Mouse (Mus musculus) spleen, postnatal 36 days (tissue): ENCODE measurements at regions not wholly inside any gene's neighbourhood (a gene's known extent, or its start where the extent isn't known, plus 50 kb on each side); places are given as distances from the start of the nearest gene placed in this dataset.
A peak's percentile ranks its signal among the peaks of the same experiment; 100 is the strongest.

ENCODE experiments used
- DNase-seq, 2 experiments: peaks; one replicate each; pipeline ENCODE4 v3.0.0; 2022; ENCODE audit warnings: low spot score in 2 of 2, mixed read lengths in 1 of 2

GRCm38 (mm10) chr10:45009676-45010075 is 57.3 kb upstream of the Prep start:
- DNase-seq, result no peak

DNA sequence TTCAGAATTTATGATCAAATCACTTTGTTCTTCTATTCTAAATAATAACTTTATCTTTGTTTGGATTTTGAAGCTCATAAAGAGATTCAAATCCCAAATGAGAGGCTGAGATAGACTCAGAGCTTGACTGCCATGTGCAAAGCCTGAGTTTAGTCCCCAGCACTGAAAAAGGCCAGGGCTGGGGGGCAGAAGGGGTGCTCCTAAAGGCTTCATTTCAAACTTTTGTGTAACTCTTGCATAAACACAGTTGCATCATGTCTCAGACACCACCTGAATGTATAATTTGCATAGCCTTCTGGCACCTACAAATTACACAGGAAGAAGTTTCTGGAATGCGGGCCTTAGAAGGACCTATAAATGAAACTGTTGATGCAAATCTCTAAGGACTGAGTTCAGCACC is 57.8 kb upstream of the Prep start:
- no peak for DNase-seq

DNA sequence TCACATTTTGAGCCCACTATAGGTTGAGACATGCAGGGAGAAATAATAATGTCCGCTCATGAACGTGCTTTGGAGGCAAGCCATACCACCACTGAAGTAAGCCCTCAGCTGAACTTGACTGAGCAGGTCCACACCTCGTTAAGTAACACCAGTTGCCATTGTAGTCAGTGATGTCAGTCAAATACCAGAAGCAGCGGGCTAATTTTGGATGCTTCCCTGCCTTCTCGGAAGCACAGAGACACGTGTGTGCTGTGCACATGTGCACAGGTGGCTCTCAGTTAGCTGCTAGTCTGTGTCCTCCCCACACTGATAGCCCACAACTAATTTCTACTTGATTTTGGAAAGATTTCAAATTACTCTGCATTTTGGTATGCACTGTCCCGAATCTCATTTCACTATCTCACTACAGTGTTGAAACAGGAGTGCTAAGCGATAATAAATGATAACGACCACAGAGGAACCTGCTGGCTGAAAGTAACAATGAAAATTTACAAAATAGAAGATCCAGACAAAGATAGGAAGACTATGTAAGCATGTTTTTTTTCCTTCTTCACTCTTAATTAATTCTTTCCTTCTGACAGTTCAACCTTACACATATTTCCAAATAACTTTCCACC is 62.9 kb upstream of the Prep start:
- DNase-seq, result no peak

DNA sequence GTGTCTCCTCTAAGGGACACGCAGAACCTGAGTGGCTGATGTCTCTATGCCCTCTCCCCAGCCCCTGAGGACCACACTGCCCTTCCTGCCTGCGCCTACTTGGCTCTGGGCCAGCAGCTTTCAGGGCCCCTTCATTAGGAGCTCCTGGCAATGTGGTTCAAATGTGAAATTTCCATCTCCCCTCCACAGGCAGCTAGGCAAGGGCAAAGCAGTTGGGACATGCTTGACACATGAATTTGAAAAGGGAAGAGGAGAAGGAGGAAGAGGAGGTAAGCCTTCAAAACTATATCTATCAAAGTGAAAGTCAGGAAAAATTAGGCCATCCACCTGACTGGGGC is 63.7 kb upstream of the Prep start:
- no peak for DNase-seq

- DNase-seq, result no peak
Measured at GRCm38 (mm10) chr10:45002637-45003343, 64.2 kb upstream of the Prep start.

DNA sequence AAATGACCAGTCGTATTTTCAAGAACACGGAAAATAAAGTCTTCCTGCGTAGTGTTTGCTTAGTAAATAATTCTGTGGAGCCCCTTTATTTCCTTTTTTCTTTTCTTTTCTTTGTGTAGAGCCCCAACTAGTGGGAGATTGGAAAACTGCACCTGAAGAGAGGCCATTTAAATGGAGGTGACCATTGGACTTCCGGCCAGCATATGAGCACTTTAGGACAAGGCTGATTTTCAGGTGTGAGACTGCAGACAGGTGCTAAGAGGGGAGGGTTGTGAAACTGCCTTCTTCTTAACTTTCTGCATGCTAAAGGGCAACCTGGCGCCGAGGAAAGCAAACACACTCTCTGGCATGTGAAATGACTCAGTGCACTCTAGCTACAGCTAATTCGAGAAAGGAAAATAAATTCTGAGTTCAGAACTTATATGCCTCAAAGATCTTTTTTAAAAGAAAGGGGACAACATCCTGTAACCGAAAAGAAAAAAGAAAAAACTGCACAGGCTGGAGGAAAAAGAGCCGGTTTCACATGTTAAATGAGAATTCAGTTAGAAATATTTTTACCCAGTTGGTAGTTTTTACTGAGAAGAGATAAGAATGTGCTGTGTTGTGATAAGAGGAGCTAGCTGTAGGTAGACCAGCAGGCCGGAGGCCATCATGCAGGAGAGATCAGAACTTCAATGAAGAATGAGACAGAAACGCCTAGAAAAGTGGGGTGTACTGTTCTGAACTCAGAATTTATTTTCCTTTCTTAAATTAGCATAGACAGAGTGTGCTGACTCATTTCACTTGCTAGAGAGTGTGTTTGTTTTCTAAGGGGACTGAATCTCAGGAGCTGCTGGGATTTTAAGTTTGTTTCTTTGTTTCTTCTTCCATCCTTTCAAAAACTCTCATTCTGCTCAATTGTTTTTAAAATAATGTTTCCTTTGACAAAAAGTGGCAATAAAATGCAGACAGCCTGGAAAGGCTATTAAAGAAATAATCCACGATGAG is 65.8 kb upstream of the Prep start:
- DNase-seq, result peak; percentile 15 to 54

DNA sequence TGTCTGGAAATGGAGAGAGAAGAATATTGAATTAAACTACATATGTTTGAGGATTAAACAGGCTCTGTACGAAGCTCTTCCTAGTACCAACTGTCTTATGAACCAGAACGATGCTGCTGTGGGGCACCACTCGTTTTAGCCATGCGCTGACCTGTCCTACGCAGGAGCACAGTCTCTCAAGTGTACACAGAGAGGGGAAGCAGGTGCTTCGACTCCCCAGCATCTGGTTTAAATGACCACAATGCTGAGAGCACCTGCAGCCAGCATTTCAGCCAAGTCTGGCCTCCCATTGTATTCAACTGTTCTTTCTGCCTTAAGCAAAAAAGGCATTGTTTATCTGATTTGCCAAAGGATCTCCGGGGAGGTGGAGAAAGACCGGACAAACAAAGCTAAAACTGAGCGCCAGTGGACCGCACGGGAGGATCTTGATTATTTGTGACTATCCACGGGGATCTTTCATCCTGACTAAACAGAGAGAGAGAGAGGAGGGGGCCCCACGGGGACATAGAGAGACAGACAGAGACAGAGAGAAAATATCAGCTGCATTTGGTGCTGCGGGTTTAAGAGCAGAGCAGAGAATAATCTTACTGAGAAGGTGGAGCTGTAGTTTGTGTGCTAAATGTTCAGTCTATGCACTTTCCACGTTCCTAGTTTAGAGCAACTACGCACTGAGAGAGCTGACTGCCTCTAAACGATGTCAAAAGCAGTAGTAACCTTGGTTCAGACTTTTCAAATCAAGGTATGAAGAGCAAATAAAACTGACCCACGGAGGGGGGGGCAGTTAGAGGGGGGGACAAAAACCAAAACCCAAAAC is 66.8 kb upstream of the Prep start:
- no peak for DNase-seq

DNA sequence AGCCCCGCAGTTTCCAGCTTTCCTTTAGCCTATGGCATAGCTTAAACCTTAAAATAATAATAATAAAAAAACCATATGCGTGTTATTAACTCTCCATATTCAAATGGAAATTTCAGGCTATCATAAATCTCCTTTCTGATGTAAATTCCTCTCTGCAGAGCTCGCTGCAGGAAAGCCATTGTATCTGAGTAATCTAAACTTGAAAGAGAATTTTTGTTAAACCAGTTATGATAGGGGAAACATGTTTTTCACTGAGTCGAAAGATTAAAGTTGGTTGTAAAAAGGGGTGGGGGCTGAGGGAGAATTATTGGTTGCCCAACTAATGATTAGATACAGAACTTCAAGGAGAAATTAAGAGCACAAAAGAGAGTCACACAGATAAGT is 69.1 kb upstream of the Prep start:
- no peak for DNase-seq

DNA sequence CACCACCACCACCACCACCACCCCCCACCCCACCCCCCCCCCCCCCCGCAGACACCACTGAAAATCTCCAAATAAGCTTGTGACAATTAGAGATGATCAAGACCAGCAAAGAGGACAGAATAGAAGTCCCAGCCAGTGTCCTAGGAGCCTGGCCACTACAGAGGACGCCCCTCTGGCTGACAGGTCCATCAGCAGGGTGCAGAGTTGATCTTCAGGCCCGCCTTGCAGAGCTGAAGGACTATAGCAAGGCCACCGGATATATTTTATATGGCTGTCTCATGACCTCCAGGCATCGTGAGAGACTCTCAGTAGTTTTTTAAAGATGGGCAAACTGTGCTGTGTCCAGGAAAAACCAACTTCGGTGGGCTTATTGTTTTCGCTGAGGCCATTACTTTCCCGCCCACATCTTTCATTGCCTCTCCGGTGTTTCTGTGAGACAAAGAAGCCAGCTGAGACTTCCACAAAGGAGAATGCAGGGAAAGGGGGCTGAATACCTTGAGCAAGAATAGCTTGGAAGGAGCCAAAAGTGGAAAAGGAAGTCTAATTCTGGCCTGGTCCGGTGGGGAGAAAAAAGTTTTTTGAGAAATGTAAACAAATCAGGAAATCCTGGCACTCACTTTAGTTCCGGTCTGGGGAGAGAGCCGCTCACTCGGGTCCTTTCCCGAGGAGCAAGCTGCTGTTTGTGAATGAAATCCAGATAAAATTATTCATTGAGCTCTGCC is 69.7 kb upstream of the Prep start:
- DNase-seq, result no peak

DNA sequence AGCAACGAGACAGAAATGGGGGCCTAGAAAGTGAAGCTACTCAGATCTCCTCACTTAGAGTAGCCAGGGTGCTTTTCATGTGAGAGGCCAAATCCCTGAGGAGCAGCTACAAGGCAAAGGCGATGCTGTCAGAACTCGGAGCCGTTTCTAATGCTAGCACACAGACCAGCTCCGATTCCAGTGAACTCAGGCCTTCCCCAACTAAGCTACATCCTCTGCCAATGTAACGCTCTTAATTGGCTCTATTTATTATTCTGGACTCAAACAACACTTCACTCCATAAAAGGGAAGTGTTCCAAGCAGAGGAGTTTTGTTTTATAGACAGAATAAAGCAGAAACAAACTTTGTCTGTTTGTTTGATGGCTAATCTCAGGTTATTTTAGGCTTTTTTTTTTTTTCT is 71.2 kb upstream of the Prep start:
- DNase-seq, result no peak

DNA sequence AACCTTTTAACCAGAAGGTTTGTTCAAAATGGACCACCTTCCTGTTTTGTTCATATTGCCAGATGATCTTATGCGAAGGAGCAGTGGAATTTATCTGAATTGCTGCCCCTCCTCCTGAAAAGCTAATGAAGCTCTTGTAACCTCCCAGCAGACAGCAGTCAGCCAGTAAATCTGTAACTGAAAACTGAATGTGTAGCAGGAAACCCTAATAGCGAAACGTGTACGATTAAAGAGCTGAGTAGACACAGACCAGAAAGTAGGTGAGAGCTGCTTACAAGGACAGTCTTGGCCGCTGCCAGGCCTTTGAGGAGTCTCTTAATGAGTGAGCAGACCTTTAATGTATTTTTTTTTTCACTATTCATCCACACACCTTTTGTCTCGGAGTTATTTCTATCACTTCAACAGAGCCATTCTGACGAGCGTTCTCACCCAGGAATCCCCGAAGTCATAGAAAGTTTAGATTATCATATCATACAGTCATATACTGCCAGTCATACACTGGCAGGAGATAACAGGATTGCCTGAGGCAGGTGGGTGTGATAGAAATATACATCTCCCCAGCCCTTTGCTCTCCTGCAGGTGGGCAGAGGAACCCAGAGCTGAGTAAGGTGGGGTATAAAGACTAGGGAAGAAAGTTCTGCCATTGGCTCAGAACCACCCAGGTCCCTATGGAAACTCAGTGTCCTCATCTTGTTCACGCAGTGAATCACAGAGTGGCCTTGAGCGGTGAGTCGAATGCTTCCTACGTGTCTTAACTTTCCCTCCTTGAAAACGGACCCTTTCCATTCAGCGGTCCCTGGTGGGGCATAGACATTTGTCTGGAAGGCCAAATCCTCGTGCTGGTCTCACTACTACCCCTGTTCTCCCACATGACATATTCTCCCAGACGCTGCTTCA is 72.4 kb upstream of the Prep start:
- DNase-seq, result no peak

GRCm38 (mm10) chr10:44993470-44994260 is 73.3 kb upstream of the Prep start:
- no peak for DNase-seq

- DNase-seq, result no peak
Measured at GRCm38 (mm10) chr10:44989539-44989938, 77.5 kb upstream of the Prep start.

- no peak for DNase-seq
Measured at GRCm38 (mm10) chr10:44988756-44989155, 78.2 kb upstream of the Prep start.

GRCm38 (mm10) chr10:44987615-44988014 is 79.4 kb upstream of the Prep start:
- no peak for DNase-seq

- DNase-seq, result no peak
Measured at GRCm38 (mm10) chr10:44981913-44982312, 85.1 kb upstream of the Prep start.

- no peak for DNase-seq
Measured at GRCm38 (mm10) chr10:44976815-44977214, 90.2 kb upstream of the Prep start.

DNA sequence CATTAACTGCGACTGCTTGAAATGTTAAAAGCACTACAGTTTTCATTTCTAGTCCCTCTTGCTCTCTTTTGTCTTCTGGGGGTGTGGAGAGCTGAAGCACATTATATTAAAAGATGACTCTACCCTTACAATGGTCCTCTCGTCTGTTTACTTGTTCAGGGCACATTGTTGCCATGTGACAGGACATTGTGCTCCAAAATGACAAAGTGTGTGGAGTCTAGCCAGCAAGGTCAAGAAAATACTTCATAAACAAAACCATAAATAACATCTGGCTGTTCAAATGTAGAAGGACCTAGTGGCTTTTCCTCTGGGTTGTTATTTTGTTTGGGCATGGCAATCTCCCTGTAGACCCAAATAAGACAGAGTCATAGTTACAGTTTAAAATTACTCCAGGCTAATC is 95.1 kb upstream of the Prep start:
- no peak for DNase-seq

DNA sequence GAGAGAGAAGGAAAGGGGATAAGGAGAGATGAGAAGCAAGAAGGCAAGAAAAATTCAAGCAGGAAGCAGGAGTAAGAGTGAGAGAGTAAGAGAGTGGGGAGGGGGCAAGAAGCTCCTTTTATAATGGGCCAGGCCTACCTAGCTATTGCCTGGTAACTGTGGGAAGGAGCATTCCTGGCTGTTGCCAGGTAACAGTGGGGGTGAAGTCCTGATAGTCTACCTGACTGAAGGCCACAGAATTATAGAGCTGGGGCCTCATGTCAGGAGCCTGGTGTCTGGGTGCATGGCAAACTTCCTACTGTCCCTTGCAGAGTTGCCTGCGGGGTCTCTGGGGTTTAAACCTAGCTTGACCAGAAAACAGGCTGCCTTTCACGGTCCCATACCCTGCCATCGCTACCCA is 107.0 kb upstream of the Prep start:
- no peak for DNase-seq
